Mouse (Mus musculus) intestine, embryonic 15.5 days (tissue): ENCODE results near the gene Trp53bp2. TPM values are rescaled to one million over a fixed set of nuclear protein-coding genes. Genes with fewer than 3 reads are reported as not detected.
A peak's percentile ranks its signal among the peaks of the same experiment; 100 is the strongest.

ENCODE experiments used
- ATAC-seq: fragments of 200-750 bp; cut with Nextera tagmentation; 2 replicates; pipeline ENCODE4 v1.8.0; 2017; ENCODE audit warnings: moderate TSS enrichment, moderate library complexity
- H3K27ac ChIP-seq: fragments of 300-500 bp; sonication (generic); 2 replicates; pipeline ENCODE4 v1.5.1; 2015; ENCODE audit warnings: mild to moderate bottlenecking, inconsistent platforms
- H3K27me3 ChIP-seq: fragments of 300-500 bp; sonication (generic); replicated peaks from 2 replicates; pipeline ENCODE4 v1.6.1; 2015; ENCODE audit warnings: inconsistent platforms
- H3K36me3 ChIP-seq: fragments of 300-500 bp; sonication (generic); 2 replicates; pipeline ENCODE4 v1.6.1; 2015; ENCODE audit warnings: inconsistent platforms
- H3K4me1 ChIP-seq: fragments of 300-500 bp; sonication (generic); replicated peaks from 2 replicates; pipeline ENCODE4 v1.6.1; 2015; ENCODE audit warnings: inconsistent platforms
- H3K4me2 ChIP-seq: fragments of 300-500 bp; sonication (generic); replicated peaks from 2 replicates; pipeline ENCODE4 v1.6.1; 2015; ENCODE audit warnings: mild to moderate bottlenecking, inconsistent platforms
- H3K4me3 ChIP-seq: fragments of 300-500 bp; sonication (generic); replicated peaks from 2 replicates; pipeline ENCODE4 v1.5.1; 2015; ENCODE audit warnings: inconsistent platforms
- H3K9ac ChIP-seq: fragments of 300-500 bp; sonication (generic); 2 replicates; pipeline ENCODE4 v1.6.1; 2015; ENCODE audit warnings: inconsistent platforms
- H3K9me3 ChIP-seq: fragments of 300-500 bp; sonication (generic); 2 replicates; pipeline ENCODE4 v1.6.1; 2016; ENCODE audit warnings: inconsistent platforms
- WGBS: fragments of 180-500 bp; shearing (Covaris S2); methylation state at CpG from one replicate; pipeline ENCODE4 v1.1.7; 2015; 5-methylcytosine and 5-hydroxymethylcytosine counted together
- polyA plus RNA-seq: library from polyadenylated mRNA; unstranded; fragments of >200 nt; fragmentation: Nextera tagmentation; extraction: Ambion mirVana; gene quantifications from 2 replicates; pipeline ENCODE4 v1.2.1, GENCODE M21; 2015

Gene Trp53bp2
- polyA plus RNA-seq, 1 experiment from 2014 or later, result 22.6 TPM

DNA sequence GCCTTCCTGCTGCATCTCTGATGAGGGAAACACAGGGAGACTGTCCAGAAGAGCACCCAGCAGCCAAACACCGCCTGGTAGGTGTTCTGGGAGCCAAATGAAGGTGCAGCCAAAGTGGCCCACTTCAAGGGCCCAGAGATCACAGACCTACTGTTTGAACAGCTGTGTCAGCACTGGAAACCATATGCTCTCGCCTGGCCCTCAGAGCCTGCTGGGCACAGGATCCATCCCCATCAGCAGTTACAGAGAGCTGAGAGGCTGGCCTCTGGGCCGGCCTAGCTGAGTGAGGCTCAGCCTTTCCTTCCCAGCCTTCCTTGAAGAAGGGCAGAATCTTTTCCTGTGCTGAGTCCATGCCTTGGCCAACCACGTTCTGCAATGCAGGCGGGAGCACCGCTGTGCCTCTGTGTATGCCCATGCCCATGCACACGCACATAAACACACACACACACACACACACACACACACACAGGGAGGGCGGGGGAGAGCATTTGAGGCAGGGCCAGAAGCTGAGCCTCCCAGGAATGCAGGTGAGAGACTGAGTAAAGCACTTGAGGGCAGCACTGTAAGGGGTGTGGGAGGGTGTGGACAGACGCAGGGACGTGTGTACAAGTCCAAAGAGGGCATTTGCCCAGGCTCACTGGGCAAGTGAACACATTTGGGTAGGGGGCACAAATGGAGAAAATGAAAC, 100.3 kb downstream of the Trp53bp2 start:
- H3K36me3 ChIP-seq, result peaks cover 21% of the 10 kb centered on the region
- 78% methylated on average over 10 of the region's 10 CpGs for WGBS

GRCm38 (mm10) chr1:182511073-182511472, 102.1 kb downstream of the Trp53bp2 start:
- Histone ChIP-seq H3K9ac (no peak overlapping the region), H3K4me2 (no peak overlapping the region), H3K4me3 (no peak overlapping the region), H3K27me3 (no peaks in the 10 kb centered on the region), H3K27ac (no peak overlapping the region), H3K4me1 (peaks cover 27% of the 10 kb centered on the region), H3K9me3 (no peaks in the 10 kb centered on the region), H3K36me3 (peaks cover 21% of the 10 kb centered on the region)
- ATAC-seq, result no peak
- 61% methylated on average over 2 of the region's 2 CpGs for WGBS

More for the DNA sequence above, 100.3 kb downstream of the Trp53bp2 start:
- no peak overlapping the region for H3K4me3 ChIP-seq
- H3K27ac ChIP-seq, result peak overlapping the region; percentile 44; the same call in 1 of the 2 replicates
- no peak overlapping the region for H3K4me2 ChIP-seq
- H3K9me3 ChIP-seq, result no peaks in the 10 kb centered on the region
- no peak overlapping the region for H3K9ac ChIP-seq
- H3K27me3 ChIP-seq, result no peaks in the 10 kb centered on the region
- peaks cover 35% of the 10 kb centered on the region for H3K4me1 ChIP-seq
- no peak for ATAC-seq

GRCm38 (mm10) chr1:182511778-182512177, 102.8 kb downstream of the Trp53bp2 start:
- 68% methylated on average over 8 of the region's 8 CpGs for whole genome bisulfite sequencing
- no peak for ATAC-seq
- no peaks in the 10 kb centered on the region for H3K9me3 ChIP-seq
- peaks cover 21% of the 10 kb centered on the region for H3K36me3 ChIP-seq
- no peaks in the 10 kb centered on the region for H3K27me3 ChIP-seq
- no peak overlapping the region for H3K4me2 ChIP-seq
- H3K9ac ChIP-seq, result no peak overlapping the region
- H3K4me1 ChIP-seq, result peaks cover 27% of the 10 kb centered on the region
- no peak overlapping the region for H3K4me3 ChIP-seq
- H3K27ac ChIP-seq, result no peak overlapping the region

Other genes with a start within 250 kb of the Trp53bp2 start
- not detected in 2 replicates for gene Vmn1r1, start 244.7 kb upstream of the Trp53bp2 start, polyA plus RNA-seq
- gene Degs1, start 126.4 kb upstream of the Trp53bp2 start, polyA plus RNA-seq, result 120 and 131 TPM in 2 replicates
- gene Fbxo28, start 67.5 kb upstream of the Trp53bp2 start, polyA plus RNA-seq, result 13.3 and 13.4 TPM in 2 replicates
- gene Capn2, start 108.4 kb downstream of the Trp53bp2 start, polyA plus RNA-seq, result 85.5 and 95.1 TPM in 2 replicates
- gene Capn8, start 155.8 kb downstream of the Trp53bp2 start, polyA plus RNA-seq, result 2.5 and 3.3 TPM in 2 replicates